Mouse (Mus musculus) heart, postnatal 4 days (tissue): Measurements from ENCODE around the gene Lmbr1. TPM values are rescaled to one million over a fixed set of nuclear protein-coding genes. Genes with fewer than 3 reads are reported as not detected.
"Not testable (repeated sequence)": the region's sequence is repeated elsewhere in the genome, so short reads cannot be mapped to it uniquely, and the experiment has no call there.

Experiments used
- DNase-seq: peaks from one replicate; pipeline ENCODE4 v3.0.0; 2021
- total RNA-seq, 2 experiments: library from RNA; stranded (reverse); gene quantifications; 2 replicates each; pipeline ENCODE4 v1.2.3; 2021

The Lmbr1 gene
- total RNA-seq: 10 to 100 TPM; 19.2 to 21.2 TPM

DNA sequence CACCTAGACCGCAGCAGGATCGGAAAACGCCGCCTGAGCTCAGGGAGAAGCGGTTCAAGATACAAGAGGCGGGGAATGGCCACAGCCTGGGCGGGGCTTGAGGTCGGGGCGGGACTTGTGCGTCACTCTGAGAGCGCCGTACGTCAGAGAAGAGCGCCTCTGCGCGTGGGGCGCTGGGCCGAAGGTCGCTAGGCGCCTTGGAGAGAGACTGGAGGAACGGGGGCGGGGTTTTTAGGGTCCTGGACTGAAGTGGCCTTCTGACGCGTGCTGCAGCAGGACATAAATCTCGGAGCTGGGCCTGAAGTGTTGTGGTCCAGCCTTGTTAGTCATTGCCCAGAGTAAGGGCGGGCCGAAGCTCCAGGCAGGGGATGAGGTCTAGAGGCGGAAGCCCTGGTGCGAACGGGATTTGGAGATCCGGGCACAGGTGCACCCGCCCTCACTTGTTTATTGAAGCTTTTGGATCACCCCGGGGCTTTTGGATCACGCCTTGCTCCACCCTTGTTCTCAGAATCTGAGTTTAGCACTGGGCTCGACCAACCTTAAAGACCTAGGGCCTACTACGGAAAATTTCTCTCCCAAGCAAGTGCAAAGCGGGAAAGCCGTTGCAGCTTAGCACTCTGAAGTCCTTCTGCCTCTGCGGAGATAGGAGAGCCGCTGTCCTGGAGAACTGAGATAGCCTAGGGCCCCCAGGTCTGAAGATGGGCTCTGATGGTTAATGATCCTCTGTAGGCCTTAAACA is at the start of gene Lmbr1:
Gene Lmbr1, minus strand, starts transcription at position 93 of the 739 bp plus-strand sequence.
- peak; percentile 97 for DNase-seq

- not testable (repeated sequence) for DNase-seq
These were observed 45.1 kb upstream of the Lmbr1 start for GRCm38 (mm10) chr5:29423330-29423729.

DNA sequence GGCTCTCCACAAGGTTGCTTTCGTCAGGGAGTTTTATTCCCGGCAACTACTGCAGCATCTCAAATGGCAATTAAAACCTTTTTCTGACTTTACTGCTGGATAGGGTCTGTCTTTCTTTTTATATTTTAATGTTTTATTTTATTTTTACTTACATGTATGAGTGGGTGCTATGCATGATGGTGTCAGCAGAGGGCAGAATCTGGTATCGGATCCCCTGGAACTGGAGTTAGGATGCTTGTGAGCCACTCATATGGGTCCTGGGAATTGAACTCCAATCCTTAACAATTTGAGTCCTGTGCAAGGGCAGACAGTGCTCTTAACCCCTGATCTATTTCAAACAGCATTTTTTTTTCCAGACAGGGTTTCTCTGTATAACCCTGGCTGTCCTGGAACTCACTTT is 34.9 kb upstream of the Lmbr1 start:
- DNase-seq: no peak

DNA sequence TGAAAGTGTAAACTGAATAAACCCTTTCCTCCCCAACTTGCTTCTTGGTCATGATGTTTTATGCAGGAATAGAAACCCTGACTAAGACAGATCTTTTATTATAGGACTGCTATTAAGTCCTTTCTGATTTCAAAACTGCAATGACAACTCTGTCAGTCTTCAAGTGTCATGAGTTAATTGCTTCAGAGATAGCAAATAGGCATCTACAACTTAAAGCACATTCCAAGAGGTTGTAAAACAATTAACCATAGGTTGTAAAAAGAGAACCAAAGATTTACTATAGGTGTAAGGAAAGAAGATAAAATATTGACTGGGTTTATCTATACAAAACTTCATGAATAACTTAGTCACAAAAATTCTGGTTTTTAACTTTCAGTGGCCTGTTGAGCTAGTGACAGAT is 32.7 kb upstream of the Lmbr1 start:
- no peak for DNase-seq

- DNase-seq: no peak
These were observed 20.2 kb upstream of the Lmbr1 start for GRCm38 (mm10) chr5:29398427-29398826.

- DNase-seq: peak; percentile 89
These were observed 11.0 kb upstream of the Lmbr1 start for GRCm38 (mm10) chr5:29388944-29389765.

GRCm38 (mm10) chr5:29388181-29388943 is 10.2 kb upstream of the Lmbr1 start:
- peak; percentile 67 for DNase-seq

DNA sequence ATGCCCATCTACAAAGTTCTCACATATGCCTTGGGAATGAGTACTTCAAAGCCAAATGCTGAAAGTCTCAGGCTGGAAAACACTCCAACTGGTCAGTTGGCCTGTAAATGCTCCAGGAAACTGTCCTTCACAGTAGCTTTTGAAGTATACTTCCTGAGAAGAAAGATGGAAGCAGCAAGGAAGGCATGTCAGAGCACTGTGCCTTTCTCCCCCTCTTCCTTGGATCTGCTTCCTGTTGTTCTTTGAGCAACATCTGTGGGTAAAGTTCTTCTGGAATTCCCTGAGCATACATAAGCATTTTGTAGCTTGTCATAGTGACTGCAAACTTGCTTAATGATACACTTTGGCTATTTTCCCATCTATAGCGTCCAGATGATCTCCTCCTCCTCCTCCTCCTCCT is 9.4 kb upstream of the Lmbr1 start:
- no peak for DNase-seq

GRCm38 (mm10) chr5:29382776-29383175 is 4.6 kb upstream of the Lmbr1 start:
- DNase-seq: no peak

GRCm38 (mm10) chr5:29380091-29380490 is 1.9 kb upstream of the Lmbr1 start:
- DNase-seq: no peak

GRCm38 (mm10) chr5:29377590-29378297 is 446 bp downstream of the Lmbr1 start:
- no peak for DNase-seq

DNA sequence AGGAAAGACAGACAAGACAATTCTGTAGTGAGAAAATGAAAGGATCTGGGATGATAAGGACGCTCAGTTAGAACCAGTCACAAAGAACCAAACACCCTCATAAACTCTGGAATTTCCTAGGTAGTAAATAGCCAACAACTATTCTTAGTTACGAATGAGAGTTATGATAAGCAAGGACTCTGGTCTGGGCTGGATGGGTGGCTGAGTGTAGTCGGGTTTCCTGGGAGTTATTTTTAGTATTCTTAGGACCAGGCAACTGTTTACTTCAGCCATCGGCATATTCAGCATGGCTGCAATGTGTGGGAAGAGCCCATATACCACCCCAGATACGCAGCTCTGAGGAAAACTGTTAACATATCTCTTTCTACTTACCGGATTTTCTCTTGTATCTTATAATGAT is 14.7 kb downstream of the Lmbr1 start:
- no peak for DNase-seq

DNA sequence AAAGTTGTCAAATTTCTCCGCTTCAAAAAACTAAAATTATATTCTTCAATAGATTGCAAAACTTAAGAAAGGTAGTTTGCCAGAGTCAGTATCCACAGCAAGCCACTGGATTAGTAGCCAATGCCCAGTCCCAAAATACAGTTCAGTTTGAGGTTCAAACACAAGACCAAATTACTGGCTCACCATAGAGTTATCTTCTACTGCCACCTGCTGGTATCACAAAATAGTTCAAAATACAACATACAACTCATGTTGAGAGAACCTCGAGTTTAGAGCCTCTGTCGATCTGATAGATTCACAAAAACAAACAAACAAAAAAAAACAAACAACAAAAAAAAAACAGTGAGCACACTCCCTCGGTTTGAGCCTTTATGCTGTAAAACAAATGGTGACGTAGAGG is 42.4 kb downstream of the Lmbr1 start:
- no peak for DNase-seq

- DNase-seq: no peak
These were observed 55.7 kb downstream of the Lmbr1 start for GRCm38 (mm10) chr5:29322503-29322902.

DNA sequence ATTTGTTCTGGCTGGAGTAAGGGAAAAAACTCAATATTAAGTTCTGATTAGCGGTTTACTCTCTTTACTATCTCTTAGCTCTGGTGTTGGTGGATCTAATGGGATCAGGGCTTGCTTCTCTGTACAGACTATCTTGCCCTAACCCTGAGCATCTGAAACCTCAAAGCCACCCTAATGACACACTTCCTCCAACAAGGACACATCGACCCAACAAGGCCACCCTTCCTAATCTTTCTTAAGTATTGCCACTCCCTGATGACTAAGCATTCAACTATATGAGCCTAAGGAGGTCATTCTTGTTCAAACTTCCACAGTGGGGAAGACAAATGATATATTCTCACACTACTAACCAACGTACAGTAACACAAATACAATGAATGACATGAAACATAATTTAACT is 69.0 kb downstream of the Lmbr1 start:
- DNase-seq: no peak

DNA sequence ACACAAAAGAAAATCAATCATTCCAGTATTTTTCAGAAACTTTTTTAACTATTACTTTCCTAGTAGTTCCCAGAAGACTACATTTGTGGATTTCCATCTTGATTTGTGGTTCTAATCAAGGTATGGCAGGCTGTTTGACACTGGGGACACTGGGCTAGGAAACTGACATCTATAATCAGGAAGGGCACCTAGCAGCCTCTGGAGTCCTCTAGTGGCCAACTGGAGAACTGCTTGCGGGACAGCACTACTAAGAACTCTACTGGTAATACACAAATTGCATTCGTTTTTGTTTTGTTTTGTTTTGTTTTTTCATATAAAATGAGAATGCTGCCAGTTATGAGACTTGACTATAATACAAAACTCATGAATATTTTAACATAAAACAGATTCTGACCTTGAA is 85.0 kb downstream of the Lmbr1 start:
- peak; percentile 73 for DNase-seq

GRCm38 (mm10) chr5:29290110-29290509 is 88.1 kb downstream of the Lmbr1 start:
- DNase-seq: no peak

DNA sequence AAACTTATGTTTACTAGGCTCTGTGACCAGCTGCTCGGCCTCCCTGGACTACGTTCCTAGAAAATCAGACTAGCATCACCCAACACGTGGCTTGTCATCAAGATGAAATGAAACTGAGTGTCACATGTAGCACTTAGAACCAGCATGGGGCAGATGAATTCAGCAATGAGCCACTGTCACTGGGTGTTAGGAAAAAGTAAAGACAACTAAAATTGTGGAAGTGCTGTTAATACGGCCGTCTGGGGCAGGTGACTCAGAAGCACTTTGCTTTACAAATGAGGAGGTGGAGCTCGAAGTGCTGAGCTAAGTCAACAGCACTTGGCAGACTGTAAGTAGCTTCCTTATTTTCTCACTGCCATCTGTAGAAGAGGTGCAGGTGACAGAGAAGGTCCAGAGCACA is 88.5 kb downstream of the Lmbr1 start:
- DNase-seq: no peak

DNA sequence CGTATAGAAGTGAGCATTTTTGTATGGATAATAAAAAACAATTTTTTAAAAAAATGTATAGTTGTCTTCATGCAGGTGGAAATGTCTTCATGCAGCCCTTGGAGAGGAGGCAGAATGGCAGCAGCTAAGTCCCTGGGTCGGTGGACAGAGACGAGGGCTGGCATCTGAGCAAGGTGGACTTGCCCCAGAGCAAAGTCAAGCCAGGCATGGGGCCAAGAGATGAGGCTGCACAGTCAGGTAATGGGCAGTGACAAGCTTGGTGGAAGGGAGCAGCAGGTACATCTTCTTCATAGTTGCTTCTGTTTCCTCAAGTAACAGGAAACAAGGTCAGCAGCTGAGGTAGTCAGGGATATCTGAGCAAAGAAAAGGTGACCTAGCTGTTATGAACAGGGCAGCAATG is 97.1 kb downstream of the Lmbr1 start:
- DNase-seq: no peak

DNA sequence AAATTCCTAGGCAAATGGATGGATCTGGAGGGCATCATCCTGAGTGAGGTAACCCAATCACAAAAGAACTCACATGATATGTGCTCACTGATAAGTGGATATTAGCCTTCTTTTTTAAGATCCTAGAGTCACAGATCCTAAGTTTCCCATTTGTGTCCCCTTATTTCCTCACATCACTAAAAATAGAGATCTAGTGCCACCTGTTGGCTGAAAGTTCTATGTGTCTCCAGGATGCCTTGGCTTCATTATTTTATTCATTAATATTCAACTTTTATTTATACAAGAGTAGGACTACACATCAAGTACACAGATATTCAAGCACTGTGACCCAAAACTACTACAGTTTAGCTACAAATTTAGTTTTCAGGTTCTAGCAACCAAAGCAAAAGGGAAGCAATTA is 103.4 kb downstream of the Lmbr1 start:
- DNase-seq: no peak

DNA sequence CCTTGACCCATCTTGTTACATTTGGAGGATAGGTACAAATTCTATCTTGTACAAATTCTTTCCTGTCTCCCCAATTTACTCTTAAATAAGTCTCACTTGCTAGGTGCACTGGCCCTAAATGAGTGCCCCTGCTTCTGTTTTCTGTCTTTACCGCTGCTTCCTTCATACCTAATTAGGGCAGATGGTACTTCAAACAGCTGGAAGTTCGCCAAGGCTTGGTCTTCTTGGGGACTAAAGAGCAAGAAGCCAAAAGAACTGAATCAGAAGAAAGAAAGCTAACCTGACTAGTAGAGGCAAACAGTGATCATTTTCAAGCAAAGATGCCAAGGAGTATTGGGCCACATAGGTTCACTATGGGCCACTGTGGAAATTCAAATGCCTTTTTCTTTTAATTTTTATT is 104.8 kb downstream of the Lmbr1 start:
- DNase-seq: no peak

DNA sequence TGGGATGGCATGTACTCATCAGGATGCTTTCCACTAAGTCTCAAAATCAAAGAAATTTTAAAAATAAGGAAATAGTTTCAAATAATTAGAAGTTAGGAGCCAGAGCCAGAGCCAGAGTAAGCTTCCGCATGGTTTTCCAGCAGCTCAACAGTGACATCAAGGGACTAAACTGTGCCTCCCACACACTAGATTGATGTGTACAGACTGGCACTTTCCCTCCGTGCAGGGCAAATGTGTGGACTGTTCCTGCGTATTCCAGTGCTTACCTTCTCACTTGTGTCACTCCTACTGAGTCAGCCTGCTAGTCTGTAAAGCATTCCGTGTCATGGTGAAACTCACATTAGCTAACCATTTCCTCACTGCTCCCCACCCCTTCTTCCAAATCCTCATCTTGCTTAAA is 107.3 kb downstream of the Lmbr1 start:
- no peak for DNase-seq

- DNase-seq: no peak
These were observed 124.3 kb downstream of the Lmbr1 start for GRCm38 (mm10) chr5:29253876-29254275.
